Mouse (Mus musculus): Measurements from ENCODE around the gene Prss36. TPM values are rescaled to one million over a fixed set of nuclear protein-coding genes. Genes with fewer than 3 reads are reported as not detected.
A peak's percentile ranks its signal among the peaks of the same experiment; 100 is the strongest.
"Not testable (repeated sequence)": the region's sequence is repeated elsewhere in the genome, so short reads cannot be mapped to it uniquely, and the experiment has no call there.

Gene Prss36
- polyA plus RNA-seq, 1 experiment from 2014 or later = 10.7 TPM

GRCm38 (mm10) chr7:127898179-127898956 is 48.2 kb downstream of the Prss36 start:
- WGBS = 36% methylated on average over 10 of the region's 10 CpGs
- H3K27ac ChIP-seq (ENCODE audit: low read length) = peak overlapping the region; percentile 31; the same call in 1 of the 2 replicates
- H3K9me3 ChIP-seq (replicated peaks; ENCODE audit: control insufficient read depth, low read length) = no peaks in the 10 kb centered on the region
- H3K27me3 ChIP-seq (ENCODE audit: control insufficient read depth, insufficient read depth, low read length) = no peaks in the 10 kb centered on the region
- H3K4me2 ChIP-seq (ENCODE audit: low read depth, low read length) = no peak overlapping the region
- no peak overlapping the region for H3K4me3 ChIP-seq (replicated peaks; ENCODE audit: low read length)
- no peak overlapping the region for H3K9ac ChIP-seq (ENCODE audit: low read length)
- H3K4me1 ChIP-seq (ENCODE audit: control insufficient read depth, insufficient read depth, low read length) = peaks cover 7% of the 10 kb centered on the region
- ATAC-seq (ENCODE audit: insufficient read depth, low FRiP score) = no peak
- no peaks in the 10 kb centered on the region for H3K36me3 ChIP-seq (ENCODE audit: control insufficient read depth, insufficient read depth, low read length)

- H3K4me2 ChIP-seq (ENCODE audit: low read depth, low read length) = no peak overlapping the region
- no peaks in the 10 kb centered on the region for H3K36me3 ChIP-seq (ENCODE audit: control insufficient read depth, insufficient read depth, low read length)
- no peak overlapping the region for H3K9ac ChIP-seq (ENCODE audit: low read length)
- no peak for ATAC-seq (ENCODE audit: insufficient read depth, low FRiP score)
- H3K4me3 ChIP-seq (replicated peaks; ENCODE audit: low read length) = no peak overlapping the region
- H3K27ac ChIP-seq (ENCODE audit: low read length) = no peak overlapping the region
- H3K9me3 ChIP-seq (replicated peaks; ENCODE audit: control insufficient read depth, low read length) = no peaks in the 10 kb centered on the region
- WGBS = 84% methylated on average over 7 of the region's 7 CpGs
- H3K27me3 ChIP-seq (ENCODE audit: control insufficient read depth, insufficient read depth, low read length) = no peaks in the 10 kb centered on the region
- H3K4me1 ChIP-seq (ENCODE audit: control insufficient read depth, insufficient read depth, low read length) = peaks cover 7% of the 10 kb centered on the region
Observed at GRCm38 (mm10) chr7:127897542-127897941, 49.0 kb downstream of the Prss36 start.

GRCm38 (mm10) chr7:127896384-127896783 is 50.1 kb downstream of the Prss36 start:
- Histone ChIP-seq H3K4me2 (ENCODE audit: low read depth, low read length) (no peak overlapping the region), H3K9me3 (replicated peaks; ENCODE audit: control insufficient read depth, low read length) (no peaks in the 10 kb centered on the region), H3K36me3 (ENCODE audit: control insufficient read depth, insufficient read depth, low read length) (no peaks in the 10 kb centered on the region), H3K4me1 (ENCODE audit: control insufficient read depth, insufficient read depth, low read length) (peaks cover 7% of the 10 kb centered on the region), H3K4me3 (replicated peaks; ENCODE audit: low read length) (no peak overlapping the region), H3K27ac (ENCODE audit: low read length) (no peak overlapping the region), H3K9ac (ENCODE audit: low read length) (no peak overlapping the region), H3K27me3 (ENCODE audit: control insufficient read depth, insufficient read depth, low read length) (no peaks in the 10 kb centered on the region)
- ATAC-seq (ENCODE audit: insufficient read depth, low FRiP score) = no peak
- WGBS = 60% methylated on average over 13 of the region's 13 CpGs

GRCm38 (mm10) chr7:127895891-127896290 is 50.6 kb downstream of the Prss36 start:
- ATAC-seq (ENCODE audit: insufficient read depth, low FRiP score); H3K9me3 ChIP-seq (replicated peaks; ENCODE audit: control insufficient read depth, low read length); H3K27ac ChIP-seq (ENCODE audit: low read length): not testable (repeated sequence)

GRCm38 (mm10) chr7:127895442-127895841 is 51.1 kb downstream of the Prss36 start, which contains the start of the genes Gm21974 and Vkorc1:
Gm21974 (minus strand) TSS chr7:127895454.
Vkorc1 (minus strand) TSS chr7:127895617.
- H3K9me3 ChIP-seq (replicated peaks; ENCODE audit: control insufficient read depth, low read length) = no peaks in the 10 kb centered on the region
- H3K9ac ChIP-seq (ENCODE audit: low read length) = peak within 1 kb of the TSS; percentile 82
- H3K36me3 ChIP-seq (ENCODE audit: control insufficient read depth, insufficient read depth, low read length) = no peaks in the 10 kb centered on the region
- peak within 1 kb of the TSS; percentile 83 for H3K4me2 ChIP-seq (ENCODE audit: low read depth, low read length)
- peak within 1 kb of the TSS; percentile 79 for H3K4me3 ChIP-seq (replicated peaks; ENCODE audit: low read length)
- 0% methylated on average over 26 of the region's 26 CpGs for WGBS
- peak; percentile 97 for ATAC-seq (ENCODE audit: insufficient read depth, low FRiP score)
- H3K27ac ChIP-seq (ENCODE audit: low read length) = peak within 1 kb of the TSS; percentile 87
- no peaks in the 10 kb centered on the region for H3K27me3 ChIP-seq (ENCODE audit: control insufficient read depth, insufficient read depth, low read length)
- peaks cover 7% of the 10 kb centered on the region for H3K4me1 ChIP-seq (ENCODE audit: control insufficient read depth, insufficient read depth, low read length)

More at GRCm38 (mm10) chr7:127895891-127896290, 50.6 kb downstream of the Prss36 start:
- not testable (repeated sequence) for H3K9ac ChIP-seq (ENCODE audit: low read length); H3K4me1 ChIP-seq (ENCODE audit: control insufficient read depth, insufficient read depth, low read length); H3K4me3 ChIP-seq (replicated peaks; ENCODE audit: low read length); H3K36me3 ChIP-seq (ENCODE audit: control insufficient read depth, insufficient read depth, low read length); H3K27me3 ChIP-seq (ENCODE audit: control insufficient read depth, insufficient read depth, low read length)
- 63% methylated on average over 7 of the region's 7 CpGs for WGBS
- H3K4me2 ChIP-seq (ENCODE audit: low read depth, low read length) = peak overlapping the region; percentile 10; the same call in 1 of the 2 replicates

GRCm38 (mm10) chr7:127894480-127894879 is 52.0 kb downstream of the Prss36 start:
- no peaks in the 10 kb centered on the region for H3K9me3 ChIP-seq (replicated peaks; ENCODE audit: control insufficient read depth, low read length)
- peak overlapping the region; percentile 82 for H3K9ac ChIP-seq (ENCODE audit: low read length)
- no peak for ATAC-seq (ENCODE audit: insufficient read depth, low FRiP score)
- peak overlapping the region; percentile 79 for H3K4me3 ChIP-seq (replicated peaks; ENCODE audit: low read length)
- peaks cover 7% of the 10 kb centered on the region for H3K4me1 ChIP-seq (ENCODE audit: control insufficient read depth, insufficient read depth, low read length)
- peak overlapping the region; percentile 87 for H3K27ac ChIP-seq (ENCODE audit: low read length)
- no peaks in the 10 kb centered on the region for H3K36me3 ChIP-seq (ENCODE audit: control insufficient read depth, insufficient read depth, low read length)
- WGBS = 59% methylated on average over 5 of the region's 5 CpGs
- peak overlapping the region; percentile 83 for H3K4me2 ChIP-seq (ENCODE audit: low read depth, low read length)
- no peaks in the 10 kb centered on the region for H3K27me3 ChIP-seq (ENCODE audit: control insufficient read depth, insufficient read depth, low read length)

GRCm38 (mm10) chr7:127890798-127891197 is 55.7 kb downstream of the Prss36 start, which contains the start of gene Prss53:
Prss53 (minus strand) TSS chr7:127890970.
- Histone ChIP-seq H3K27ac (ENCODE audit: low read length) (no peak within 1 kb of the TSS), H3K36me3 (ENCODE audit: control insufficient read depth, insufficient read depth, low read length) (0 out of 2 replicates have a peak, but pooled peaks cover 5% of the 10 kb centered on the region), H3K4me2 (ENCODE audit: low read depth, low read length) (no peak within 1 kb of the TSS), H3K4me3 (replicated peaks; ENCODE audit: low read length) (no peak within 1 kb of the TSS), H3K27me3 (ENCODE audit: control insufficient read depth, insufficient read depth, low read length) (no peaks in the 10 kb centered on the region), H3K4me1 (ENCODE audit: control insufficient read depth, insufficient read depth, low read length) (peaks cover 7% of the 10 kb centered on the region), H3K9me3 (replicated peaks; ENCODE audit: control insufficient read depth, low read length) (no peaks in the 10 kb centered on the region), H3K9ac (ENCODE audit: low read length) (no peak within 1 kb of the TSS)
- WGBS = 26% methylated on average over 4 of the region's 4 CpGs
- peak; percentile 8; the same call in 1 of the 2 replicates for ATAC-seq (ENCODE audit: insufficient read depth, low FRiP score)

- Histone ChIP-seq H3K4me1 (ENCODE audit: control insufficient read depth, insufficient read depth, low read length) (peaks cover 5% of the 10 kb centered on the region), H3K27me3 (ENCODE audit: control insufficient read depth, insufficient read depth, low read length) (no peaks in the 10 kb centered on the region), H3K36me3 (ENCODE audit: control insufficient read depth, insufficient read depth, low read length) (0 out of 2 replicates have a peak, but pooled peaks cover 10% of the 10 kb centered on the region), H3K9me3 (replicated peaks; ENCODE audit: control insufficient read depth, low read length) (no peaks in the 10 kb centered on the region), H3K9ac (ENCODE audit: low read length) (no peak overlapping the region), H3K27ac (ENCODE audit: low read length) (no peak overlapping the region), H3K4me2 (ENCODE audit: low read depth, low read length) (no peak overlapping the region), H3K4me3 (replicated peaks; ENCODE audit: low read length) (no peak overlapping the region)
- WGBS = 62% methylated on average over 3 of the region's 3 CpGs
- no peak for ATAC-seq (ENCODE audit: insufficient read depth, low FRiP score)
Observed at GRCm38 (mm10) chr7:127888821-127889220, 57.7 kb downstream of the Prss36 start.

- H3K27me3 ChIP-seq (ENCODE audit: control insufficient read depth, insufficient read depth, low read length) = no peaks in the 10 kb centered on the region
- peaks cover 9% of the 10 kb centered on the region for H3K4me1 ChIP-seq (ENCODE audit: control insufficient read depth, insufficient read depth, low read length)
- no peak overlapping the region for H3K27ac ChIP-seq (ENCODE audit: low read length)
- no peak overlapping the region for H3K4me3 ChIP-seq (replicated peaks; ENCODE audit: low read length)
- no peaks in the 10 kb centered on the region for H3K9me3 ChIP-seq (replicated peaks; ENCODE audit: control insufficient read depth, low read length)
- no peak for ATAC-seq (ENCODE audit: insufficient read depth, low FRiP score)
- H3K9ac ChIP-seq (ENCODE audit: low read length) = no peak overlapping the region
- WGBS = 72% methylated on average over 3 of the region's 3 CpGs
- H3K4me2 ChIP-seq (ENCODE audit: low read depth, low read length) = no peak overlapping the region
- H3K36me3 ChIP-seq (ENCODE audit: control insufficient read depth, insufficient read depth, low read length) = peaks cover 11% of the 10 kb centered on the region
Observed at GRCm38 (mm10) chr7:127887781-127888180, 58.7 kb downstream of the Prss36 start.

Data from stomach, embryonic 16.5 days (tissue).